ENCODE assay signal across 12 mouse cellular contexts in the genomic region with DNA sequence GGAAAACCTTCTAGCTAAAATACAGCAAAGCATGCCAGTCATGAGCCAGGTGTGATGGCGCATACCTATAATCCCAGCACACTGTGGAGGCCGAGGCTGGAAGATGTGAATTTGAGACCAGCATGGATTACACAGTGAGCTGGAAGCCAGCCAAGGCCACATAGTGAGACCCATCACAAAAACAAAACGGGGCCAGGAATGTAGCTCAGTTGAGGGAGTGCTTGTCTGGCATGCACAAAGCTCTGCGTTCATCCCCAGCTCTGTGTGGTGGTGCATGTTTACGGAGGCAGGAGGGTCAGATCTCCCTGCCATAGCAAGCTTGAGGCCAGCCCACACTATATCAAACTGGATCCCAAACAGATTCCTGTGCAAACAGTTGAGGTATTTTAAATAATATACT.
DNase-seq lines count a peak whose midpoint lies in the region; ATAC-seq and TF ChIP-seq lines count a peak whose summit lies in the region.
"Had no signal": no experiment of that assay in that cellular context is flagged by ENCODE, and none has a peak within 500 bp of the region (broad histone marks: within the 10 kb centered on the region; RNA-seq: fewer than 3 reads in every experiment).

No protein-coding gene starts in this region.

- H3K4me3 ChIP-seq in lung, postnatal 0 days (ENCODE audit: low read depth, low read length), result no peak overlapping the region
- H3K4me3 ChIP-seq: left cerebral cortex, adult 2 months; midbrain, embryonic 15.5 days had no signal

- no peaks in the 10 kb centered on the region for H3K9me3 ChIP-seq in lung, postnatal 0 days (ENCODE audit: low read length)
- H3K9me3 ChIP-seq: midbrain, embryonic 15.5 days had no signal

- peak; percentile 7 for DNase-seq in heart, postnatal 4 days
- no peak for DNase-seq in heart, postnatal 14 days
- DNase-seq in lung, postnatal 4 days, result peak; percentile 21 to 43
- no peak for DNase-seq in lung, postnatal 0 days (ENCODE audit: low spot score)
- DNase-seq in adrenal gland, postnatal 25 days, result peak; percentile 15
- peak; percentile 59 to 74 for DNase-seq in cerebellum, postnatal 25 days
- DNase-seq in gastrocnemius, adult 8-10 months (ENCODE audit: low spot score in 2 of 2), result no peak
- DNase-seq: gastrocnemius, postnatal 10 days had no signal

- ATAC-seq in lung, postnatal 0 days, result no peak
- ATAC-seq: CD4-positive, CD25-positive, alpha-beta regulatory T cell, adult 4 months; midbrain, embryonic 15.5 days had no signal

- H3K27ac ChIP-seq in lung, postnatal 0 days (ENCODE audit: low read length), result no peak overlapping the region
- H3K27ac ChIP-seq: left cerebral cortex, adult 2 months; liver, embryonic 14.5 days; midbrain, embryonic 15.5 days had no signal

- TF ChIP-seq EP300 in lung, postnatal 0 days (IDR thresholded peaks at IDR 0.05), result no peak

- 30% methylated on average over 5 of the region's 5 CpGs for WGBS in lung, postnatal 0 days

- H3K4me1 ChIP-seq in lung, postnatal 0 days (ENCODE audit: insufficient read depth, low read depth, low read length), result no peaks in the 10 kb centered on the region

- TF ChIP-seq CTCF in lung, postnatal 0 days (IDR thresholded peaks at IDR 0.05), result no peak

- no peak overlapping the region for H3K9ac ChIP-seq in lung, postnatal 0 days (replicated peaks; ENCODE audit: low read depth)
- H3K9ac ChIP-seq: liver, embryonic 14.5 days; midbrain, embryonic 15.5 days had no signal

- no peaks in the 10 kb centered on the region for H3K36me3 ChIP-seq in lung, postnatal 0 days (ENCODE audit: insufficient read depth, low read length)
- H3K36me3 ChIP-seq: midbrain, embryonic 15.5 days had no signal

- intact Hi-C loops in heart, postnatal 14 days (cut with DNase I), result no loop called here

- no peak overlapping the region for H3K4me2 ChIP-seq in lung, postnatal 0 days (replicated peaks; ENCODE audit: low read depth, low read length)
- H3K4me2 ChIP-seq: midbrain, embryonic 15.5 days had no signal

- no peaks in the 10 kb centered on the region for H3K27me3 ChIP-seq in lung, postnatal 0 days (replicated peaks; ENCODE audit: insufficient read depth, low read length)
- H3K27me3 ChIP-seq: midbrain, embryonic 15.5 days had no signal

Comparison
In these comparisons a context has a peak if more than half of its experiments do, and no peak if none do; other contexts are left out.
1. DNase-seq: peak in heart, postnatal 4 days (single experiment), lung, postnatal 4 days (2 of 2), adrenal gland, postnatal 25 days (single experiment) and cerebellum, postnatal 25 days (2 of 2); none in heart, postnatal 14 days (0 of 2), lung, postnatal 0 days (single experiment) and gastrocnemius, adult 8-10 months (0 of 2).